Mouse (Mus musculus): ENCODE results near the gene Csnk1g2.

- TF ChIP-seq POLR2A (IDR thresholded peaks at IDR 0.05; ENCODE audit: borderline replicate concordance, control insufficient read depth, low read depth, low read length) (no peak), CTCF (IDR thresholded peaks at IDR 0.05; ENCODE audit: control insufficient read depth, insufficient read depth, low read length) (no peak)
Measured at GRCm38 (mm10) chr10:80619465-80620244, 3.0 kb upstream of the Csnk1g2 start.

All from bone marrow, adult 2 months (tissue).